Mouse (Mus musculus): ENCODE measurements around the gene Dnaaf5.

- TF ChIP-seq GATA1 (IDR thresholded peaks at IDR 0.05; ENCODE audit: low read length) (no peak), TAL1 (IDR thresholded peaks at IDR 0.05; ENCODE audit: low read length) (no peak)
Measured at GRCm38 (mm10) chr5:139208871-139209684, 59.1 kb downstream of the Dnaaf5 start.

Data from erythroblast, embryonic 14.5 days (primary cell).